Mouse (Mus musculus) small intestine, adult 2 months (tissue): ENCODE data around the gene Zfr.
"Not testable (repeated sequence)": the region's sequence is repeated elsewhere in the genome, so short reads cannot be mapped to it uniquely, and the experiment has no call there.

ENCODE experiments used
- CTCF ChIP-seq: fragments of 200-500 bp; IDR thresholded peaks from 2 replicates; pipeline ENCODE4 v1.5.1; 2012; ENCODE audit warnings: low read depth, mild to moderate bottlenecking, control low read depth, inconsistent platforms, low read length, moderate library complexity, mixed read lengths; ENCODE audit not compliant: insufficient replicate concordance, insufficient read length; ENCODE audit errors: extremely low read depth
- POLR2A ChIP-seq: fragments of 200-500 bp; IDR thresholded peaks from 2 replicates; pipeline ENCODE4 v1.6.1; 2012; ENCODE audit warnings: low read depth, mild to moderate bottlenecking, control low read depth, inconsistent platforms, low read length, moderate library complexity

- TF ChIP-seq POLR2A, CTCF: not testable (repeated sequence)
Observed at GRCm38 (mm10) chr15:12108922-12109321, 8.7 kb upstream of the Zfr start.
